ENCODE assay signal across 8 mouse cellular contexts in the genomic region with DNA sequence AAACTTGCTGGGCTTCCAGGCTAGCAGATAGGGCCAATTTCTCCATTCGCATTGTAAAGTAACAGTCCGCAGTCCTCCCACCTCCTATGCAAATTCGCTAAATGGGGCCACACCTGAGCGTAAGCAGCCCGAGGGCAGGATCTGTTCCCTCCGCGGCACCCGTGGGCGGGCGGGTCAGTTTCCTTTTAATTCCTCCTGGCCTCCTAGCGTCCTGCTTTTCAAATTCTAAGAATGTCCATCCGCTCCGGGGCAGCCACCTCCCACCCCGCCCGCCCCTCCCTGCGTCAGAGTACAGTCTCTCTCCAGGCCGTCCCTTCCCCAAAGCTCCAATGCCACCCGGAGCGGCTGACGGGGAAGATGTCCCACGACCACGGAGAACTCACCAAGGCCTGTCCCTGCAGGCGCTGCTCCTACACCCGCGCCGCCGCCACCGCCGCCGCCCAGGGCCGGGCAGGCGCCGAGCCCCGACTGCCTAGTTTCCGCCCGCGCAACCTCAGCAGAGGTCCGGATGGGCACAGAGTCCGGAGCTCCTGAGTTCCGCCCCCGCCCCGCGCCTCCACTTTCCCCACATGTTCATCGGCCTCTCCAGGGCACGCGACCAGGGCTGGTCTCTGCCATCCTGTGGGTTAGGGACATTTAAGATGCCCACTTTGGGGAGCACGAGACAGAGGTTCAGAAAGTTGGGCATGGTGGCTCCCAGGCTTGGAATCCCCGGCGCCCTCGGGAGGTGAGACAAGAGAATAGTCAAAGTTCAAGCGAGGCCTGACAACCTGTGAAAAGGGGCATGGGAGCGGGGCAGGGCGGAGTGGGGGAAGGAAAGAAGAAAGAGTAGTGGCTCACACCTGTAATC. TPM values are rescaled to one million over a fixed set of nuclear protein-coding genes. Genes with fewer than 3 reads are reported as not detected.
DNase-seq lines count a peak whose midpoint lies in the region; ATAC-seq lines count a peak whose summit lies in the region.

No protein-coding gene starts in this region.

- peaks cover 37% of the 10 kb centered on the region for H3K27me3 ChIP-seq in hindbrain, embryonic 12.5 days

- peak; percentile 63 for DNase-seq in MN1 (ENCODE audit: low spot score)
- DNase-seq in cerebellum, adult 9-10 months, result peak; percentile 77
- DNase-seq in layer of hippocampus, postnatal 36 days, result peak; percentile 68 to 69
- DNase-seq in lung, postnatal 36 days, result peak; percentile 79
- peak; percentile 87 for DNase-seq in retina, embryonic 14.5 days (ENCODE audit: low spot score)
- DNase-seq in thymus, postnatal 4 days, result peak; percentile 91

- H3K27ac ChIP-seq in hindbrain, embryonic 12.5 days, result peak overlapping the region; percentile 78

- H3K36me3 ChIP-seq in hindbrain, embryonic 12.5 days, result peaks cover 24% of the 10 kb centered on the region

- WGBS in hindbrain, embryonic 12.5 days, result under 1% methylated on average over 53 of the region's 53 CpGs

- H3K4me3 ChIP-seq in hindbrain, embryonic 12.5 days, result peak overlapping the region; percentile 78

- H3K4me2 ChIP-seq in hindbrain, embryonic 12.5 days (replicated peaks), result peak overlapping the region; percentile 76

- peak; percentile 87 for ATAC-seq in frontal cortex, adult (ENCODE audit: low TSS enrichment)
- peak; percentile 81 for ATAC-seq in hindbrain, embryonic 12.5 days (ENCODE audit: low FRiP score)

- no peaks in the 10 kb centered on the region for H3K9me3 ChIP-seq in hindbrain, embryonic 12.5 days (replicated peaks)

- H3K9ac ChIP-seq in hindbrain, embryonic 12.5 days, result peak overlapping the region; percentile 85

- H3K4me1 ChIP-seq in hindbrain, embryonic 12.5 days, result peaks cover 29% of the 10 kb centered on the region

RNA-seq across cellular contexts. Expression of gene Zfp296, which starts 3.9 kb away (rescaled TPM):
- polyA plus RNA-seq in hindbrain, embryonic 12.5 days (2016; fragmentation: Nextera tagmentation; extraction: Ambion mirVana), result 0.30 TPM in 1 of 2 replicates, not detected in the other
- total RNA-seq in layer of hippocampus, postnatal 36 days (2021), result under 1 TPM; 0.33 to 0.75 TPM

RNA-seq across cellular contexts. Expression of gene Gemin7, which starts 4.2 kb away (rescaled TPM):
- polyA plus RNA-seq in hindbrain, embryonic 12.5 days (2016; fragmentation: Nextera tagmentation; extraction: Ambion mirVana), result 121 and 145 TPM in 2 replicates
- 10 to 100 TPM; 44.2 to 46.1 TPM for total RNA-seq in layer of hippocampus, postnatal 36 days (2021)

RNA-seq across cellular contexts. Expression of gene Ppp1r37, which starts 10.3 kb away (rescaled TPM):
- 41.7 and 43.8 TPM in 2 replicates for polyA plus RNA-seq in hindbrain, embryonic 12.5 days (2016; fragmentation: Nextera tagmentation; extraction: Ambion mirVana)
- total RNA-seq in layer of hippocampus, postnatal 36 days (2021), result 100 to 1,000 TPM; 113 to 120 TPM

RNA-seq across cellular contexts. Expression of gene Clasrp, which starts 31.1 kb away (rescaled TPM):
- 70.1 and 73.6 TPM in 2 replicates for polyA plus RNA-seq in hindbrain, embryonic 12.5 days (2016; fragmentation: Nextera tagmentation; extraction: Ambion mirVana)
- 100 to 1,000 TPM in 1 of 2 experiments, 10 to 100 TPM in 1; 90.1 to 103 TPM for total RNA-seq in layer of hippocampus, postnatal 36 days (2021)

RNA-seq across cellular contexts. Expression of gene Nkpd1, which starts 55.5 kb away (rescaled TPM):
- 0.23 TPM in 1 of 2 replicates, not detected in the other for polyA plus RNA-seq in hindbrain, embryonic 12.5 days (2016; fragmentation: Nextera tagmentation; extraction: Ambion mirVana)
- total RNA-seq in layer of hippocampus, postnatal 36 days (2021), result under 1 TPM; 0.37 to 0.48 TPM

Comparison
In these comparisons a context has a peak if more than half of its experiments do, and no peak if none do; other contexts are left out.
1. Peak in every context shown above with its lines: DNase-seq, ATAC-seq, H3K4me3 ChIP-seq and H3K27ac ChIP-seq.